Mouse (Mus musculus) myocyte (in vitro differentiated cells): ENCODE data around the gene Trp53rkb. TPM values are rescaled to one million over a fixed set of nuclear protein-coding genes. Genes with fewer than 3 reads are reported as not detected.

ENCODE experiments used
- H3K27me3 ChIP-seq: one replicate; pipeline ENCODE4 v1.6.1; 2011; ENCODE audit not compliant: control insufficient read depth, insufficient read depth, insufficient read length
- H3K36me3 ChIP-seq: one replicate; pipeline ENCODE4 v1.6.1; 2011; ENCODE audit not compliant: control insufficient read depth, insufficient read depth
- H3K4me2 ChIP-seq: one replicate; pipeline ENCODE4 v1.6.1; 2011; ENCODE audit warnings: low read depth, control low read depth
- H3K4me3 ChIP-seq: one replicate; pipeline ENCODE4 v1.5.1; 2011; ENCODE audit warnings: mild to moderate bottlenecking, control low read depth, moderate library complexity
- H3K79me2 ChIP-seq: one replicate; pipeline ENCODE4 v1.6.1; 2011; ENCODE audit not compliant: control insufficient read depth, insufficient read depth
- H3ac ChIP-seq: one replicate; pipeline ENCODE4 v1.6.1; 2011; ENCODE audit not compliant: control insufficient read depth, insufficient read length
- CEBPB ChIP-seq: IDR thresholded peaks from 2 replicates; pipeline ENCODE4 v1.6.1; 2011; ENCODE audit warnings: mild to moderate bottlenecking, moderate library complexity; ENCODE audit not compliant: poor library complexity, insufficient read depth, severe bottlenecking
- E2F4 ChIP-seq: IDR thresholded peaks from one replicate; pipeline ENCODE4 v1.6.1; 2011; ENCODE audit warnings: mild to moderate bottlenecking, control low read depth, moderate library complexity; ENCODE audit not compliant: insufficient read depth
- MAX ChIP-seq: IDR thresholded peaks from one replicate; pipeline ENCODE4 v1.6.1; 2011; ENCODE audit warnings: low read depth, mild to moderate bottlenecking, control low read depth
- MYOD1 ChIP-seq, 3 experiments: IDR thresholded peaks; one replicate each; pipeline ENCODE4 v1.6.1; 2011; ENCODE audit warnings: control low read depth in 2 of 3, low read depth in 2 of 3, mild to moderate bottlenecking in 2 of 3, moderate library complexity in 1 of 3; ENCODE audit not compliant: insufficient read length in 2 of 3, control insufficient read depth in 1 of 3
- MYOG ChIP-seq, 3 experiments: IDR thresholded peaks; one replicate each; pipeline ENCODE4 v1.6.1; 2011; ENCODE audit warnings: control low read depth in 2 of 3, low read depth in 2 of 3, mild to moderate bottlenecking in 2 of 3; ENCODE audit not compliant: insufficient read length in 2 of 3, control insufficient read depth in 1 of 3, insufficient read depth in 1 of 3
- POLR2A ChIP-seq: IDR thresholded peaks from one replicate; pipeline ENCODE4 v1.6.1; 2011; ENCODE audit warnings: low read depth, mild to moderate bottlenecking, control low read depth, moderate library complexity; ENCODE audit not compliant: insufficient read length
- POLR2AphosphoS2 ChIP-seq: IDR thresholded peaks from one replicate; pipeline ENCODE4 v1.6.1; 2011; ENCODE audit warnings: low read depth, control low read depth; ENCODE audit not compliant: insufficient read length
- REST ChIP-seq: IDR thresholded peaks from one replicate; pipeline ENCODE4 v1.6.1; 2011; ENCODE audit warnings: mild to moderate bottlenecking, control low read depth, moderate library complexity; ENCODE audit not compliant: insufficient read depth, insufficient read length
- SRF ChIP-seq: IDR thresholded peaks from one replicate; pipeline ENCODE4 v1.6.1; 2011; ENCODE audit warnings: low read depth; ENCODE audit not compliant: control insufficient read depth, insufficient read length
- TCF12 ChIP-seq: IDR thresholded peaks from one replicate; pipeline ENCODE4 v1.6.1; 2011; ENCODE audit warnings: mild to moderate bottlenecking, control low read depth; ENCODE audit not compliant: poor library complexity, insufficient read depth, severe bottlenecking
- TCF3 ChIP-seq: IDR thresholded peaks from one replicate; pipeline ENCODE4 v1.6.1; 2011; ENCODE audit warnings: low read depth, control low read depth; ENCODE audit not compliant: insufficient read length
- USF1 ChIP-seq: IDR thresholded peaks from one replicate; pipeline ENCODE4 v1.6.1; 2011; ENCODE audit warnings: low read depth, mild to moderate bottlenecking, control low read depth, moderate library complexity
- polyA plus RNA-seq: library from polyadenylated mRNA; unstranded; fragments of >200 nt; fragmentation: generic; extraction: Trizol; gene quantifications from one replicate; pipeline ENCODE4 v1.2.1, GENCODE M21; 2012; ENCODE audit warnings: missing spikeins

Gene Trp53rkb
- polyA plus RNA-seq, 1 experiment, result 4.7 TPM

- Histone ChIP-seq H3K36me3 (no peaks in the 10 kb centered on the region), H3K4me2 (peak within 1 kb of the TSS; percentile 68), H3ac (peak within 1 kb of the TSS; percentile 64), H3K27me3 (no peaks in the 10 kb centered on the region), H3K4me3 (peak within 1 kb of the TSS; percentile 75), H3K79me2 (peaks cover 40% of the 10 kb centered on the region)
- TF ChIP-seq CEBPB (no peak), SRF (no peak), POLR2A (peak; percentile 95), MYOD1 (IDR thresholded peaks at IDR 0.05; ENCODE audit: control insufficient read depth in 1 of 3, insufficient read length in 2 of 3, low read depth in 2 of 3) (peak in 2 of 3 experiments; percentile 2 to 33), MYOG (IDR thresholded peaks at IDR 0.05; ENCODE audit: control insufficient read depth in 1 of 3, insufficient read depth in 1 of 3, insufficient read length in 2 of 3, low read depth in 2 of 3) (peak in 1 of 3 experiments; percentile 1), USF1 (peak; percentile 90), POLR2AphosphoS2 (peak; percentile 88)
Observed at GRCm38 (mm10) chr2:166805250-166806172, 13.2 kb downstream of the Trp53rkb start, which contains the start of gene Arfgef2. Arfgef2 (plus strand) TSS chr2:166805588.

DNA sequence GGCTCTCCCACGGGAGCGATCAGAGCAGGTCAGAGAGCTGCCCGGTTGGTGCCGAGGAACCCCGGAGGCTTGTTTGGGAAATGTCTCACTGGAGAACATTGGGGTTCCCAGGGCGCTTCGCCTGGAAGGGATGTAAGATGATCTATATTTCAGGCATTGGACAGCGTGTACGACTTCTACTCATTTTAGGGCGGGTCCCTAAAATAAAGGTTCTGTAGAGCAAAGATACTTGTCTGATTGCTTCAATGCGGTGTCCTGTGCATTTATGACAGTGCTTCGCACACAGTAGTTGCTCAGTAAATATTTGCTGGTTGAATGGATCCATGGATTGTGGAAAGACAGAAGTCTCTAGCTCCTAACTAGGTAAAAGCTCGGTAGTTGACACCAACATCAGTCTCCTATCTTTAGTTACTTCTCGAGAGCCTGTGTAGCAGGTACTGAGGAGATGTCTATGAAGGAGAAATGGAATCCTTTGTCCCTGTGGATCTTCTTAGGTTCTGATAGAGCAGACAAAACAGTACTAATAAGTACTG is 13.9 kb downstream of the Trp53rkb start:
- Histone ChIP-seq H3K4me2 (peak overlapping the region; percentile 68), H3ac (peak overlapping the region; percentile 64), H3K79me2 (peaks cover 44% of the 10 kb centered on the region), H3K36me3 (no peaks in the 10 kb centered on the region), H3K4me3 (peak overlapping the region; percentile 75), H3K27me3 (no peaks in the 10 kb centered on the region)
- no peak for TF ChIP-seq TCF12
- no peak for TF ChIP-seq USF1
- TF ChIP-seq SRF, result no peak
- TF ChIP-seq POLR2AphosphoS2, result no peak
- TF ChIP-seq MYOD1 (IDR thresholded peaks at IDR 0.05; ENCODE audit: control insufficient read depth in 1 of 3, insufficient read length in 2 of 3, low read depth in 2 of 3), result no peak
- TF ChIP-seq MAX, result no peak
- TF ChIP-seq TCF3, result no peak
- no peak for TF ChIP-seq POLR2A
- TF ChIP-seq REST, result no peak
- no peak for TF ChIP-seq E2F4
- no peak for TF ChIP-seq CEBPB
- no peak for TF ChIP-seq MYOG (IDR thresholded peaks at IDR 0.05; ENCODE audit: control insufficient read depth in 1 of 3, insufficient read depth in 1 of 3, insufficient read length in 2 of 3, low read depth in 2 of 3)

- no peaks in the 10 kb centered on the region for H3K27me3 ChIP-seq
- TF ChIP-seq CEBPB, result no peak
- no peak for TF ChIP-seq TCF12
- TF ChIP-seq MYOD1 (IDR thresholded peaks at IDR 0.05; ENCODE audit: control insufficient read depth in 1 of 3, insufficient read length in 2 of 3, low read depth in 2 of 3), result no peak
- no peak for TF ChIP-seq POLR2A
- no peak for TF ChIP-seq SRF
- no peak overlapping the region for H3ac ChIP-seq
- peak overlapping the region; percentile 68 for H3K4me2 ChIP-seq
- no peaks in the 10 kb centered on the region for H3K36me3 ChIP-seq
- H3K4me3 ChIP-seq, result peak overlapping the region; percentile 75
- H3K79me2 ChIP-seq, result peaks cover 44% of the 10 kb centered on the region
Observed at GRCm38 (mm10) chr2:166806813-166807212, 14.5 kb downstream of the Trp53rkb start.

GRCm38 (mm10) chr2:166809499-166809898 is 17.2 kb downstream of the Trp53rkb start:
- no peak for TF ChIP-seq USF1
- TF ChIP-seq MAX, result no peak
- TF ChIP-seq TCF3, result no peak
- Histone ChIP-seq H3K4me2 (no peak overlapping the region), H3K36me3 (no peaks in the 10 kb centered on the region), H3K27me3 (no peaks in the 10 kb centered on the region), H3K4me3 (no peak overlapping the region), H3ac (no peak overlapping the region), H3K79me2 (peaks cover 44% of the 10 kb centered on the region)

GRCm38 (mm10) chr2:166810821-166811220 is 18.5 kb downstream of the Trp53rkb start:
- H3ac ChIP-seq, result no peak overlapping the region
- H3K4me2 ChIP-seq, result no peak overlapping the region
- TF ChIP-seq POLR2A (no peak), USF1 (no peak), MYOG (IDR thresholded peaks at IDR 0.05; ENCODE audit: control insufficient read depth in 1 of 3, insufficient read depth in 1 of 3, insufficient read length in 2 of 3, low read depth in 2 of 3) (no peak), SRF (no peak), TCF3 (no peak), CEBPB (no peak), MAX (no peak), MYOD1 (IDR thresholded peaks at IDR 0.05; ENCODE audit: control insufficient read depth in 1 of 3, insufficient read length in 2 of 3, low read depth in 2 of 3) (no peak), TCF12 (no peak), REST (no peak), E2F4 (no peak), POLR2AphosphoS2 (no peak)
- H3K79me2 ChIP-seq, result peaks cover 44% of the 10 kb centered on the region
- H3K36me3 ChIP-seq, result no peaks in the 10 kb centered on the region
- no peaks in the 10 kb centered on the region for H3K27me3 ChIP-seq
- no peak overlapping the region for H3K4me3 ChIP-seq
